ENCODE assay signal across 8 mouse cellular contexts in the genomic region with DNA sequence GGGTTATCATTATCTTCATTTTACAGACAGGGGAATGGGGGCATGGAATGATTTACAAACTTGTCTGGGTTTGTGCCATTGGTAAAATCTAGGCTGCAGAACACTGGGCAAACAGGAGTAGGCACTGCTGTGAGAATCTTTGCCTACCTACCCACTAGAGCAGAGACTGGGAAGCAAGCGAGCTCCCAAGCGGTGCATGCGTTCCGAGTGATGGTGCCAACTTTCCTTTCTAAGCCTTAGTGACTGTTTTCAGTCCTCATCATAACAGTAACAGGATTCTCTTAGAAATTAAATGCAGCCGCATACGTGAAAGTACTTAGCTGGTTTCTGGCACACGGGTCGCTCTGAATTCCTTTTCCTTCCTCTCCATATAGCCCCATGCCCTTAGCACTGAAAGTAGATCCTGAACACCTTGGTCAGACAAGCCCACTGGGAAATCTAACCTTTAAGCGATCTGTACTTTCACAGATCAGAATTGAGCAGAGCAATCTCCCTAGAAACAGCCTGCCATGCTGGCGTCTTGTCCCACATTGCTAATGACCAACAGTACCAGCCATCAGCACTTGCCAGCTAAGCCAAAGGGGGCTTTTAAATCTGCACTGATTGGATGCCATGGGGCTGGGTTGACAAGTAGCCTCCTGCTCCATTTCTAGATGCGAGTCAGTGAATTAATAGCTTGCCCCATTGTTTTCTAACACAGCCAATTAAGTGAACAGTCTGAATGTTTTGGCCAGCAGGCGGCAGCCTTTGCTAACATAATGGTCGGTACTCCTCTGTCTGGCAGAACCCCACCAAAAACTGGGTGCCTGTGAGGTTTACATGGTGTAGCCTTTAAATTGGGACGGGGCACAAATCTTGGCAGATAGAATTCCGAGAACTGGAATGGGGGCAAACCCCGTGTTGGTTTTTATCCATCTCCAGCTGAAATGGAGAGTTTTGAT. TPM values are rescaled to one million over a fixed set of nuclear protein-coding genes. Genes with fewer than 3 reads are reported as not detected.
DNase-seq lines count a peak whose midpoint lies in the region; ATAC-seq lines count a peak whose summit lies in the region.

No protein-coding gene starts in this region.

- intact Hi-C loops in heart, postnatal 10 days (cut with DNase I) = loop anchor here (1.0 to 5.0 kb wide), 3 partner anchors 346 to 539 kb away; a partner anchor contains a TSS

- 34% methylated on average over 16 of the region's 16 CpGs for WGBS in forebrain, embryonic 14.5 days
- 39% methylated on average over 16 of the region's 16 CpGs for WGBS in neural tube, embryonic 15.5 days

- H3K27ac ChIP-seq in forebrain, embryonic 14.5 days (ENCODE audit: low read depth, low read length) = peak overlapping the region; percentile 33; the same call in 1 of the 2 replicates
- peak overlapping the region; percentile 37; the same call in 1 of the 2 replicates for H3K27ac ChIP-seq in neural tube, embryonic 15.5 days (replicated peaks)

- no peaks in the 10 kb centered on the region for H3K27me3 ChIP-seq in forebrain, embryonic 14.5 days (replicated peaks; ENCODE audit: control insufficient read depth, insufficient read depth, low read length)
- no peaks in the 10 kb centered on the region for H3K27me3 ChIP-seq in neural tube, embryonic 15.5 days (replicated peaks)

- H3K4me2 ChIP-seq in forebrain, embryonic 14.5 days (ENCODE audit: low read length) = peak overlapping the region; percentile 41
- H3K4me2 ChIP-seq in neural tube, embryonic 15.5 days = peak overlapping the region; percentile 56

- peak; percentile 94 for ATAC-seq in forebrain, embryonic 14.5 days
- peak; percentile 84 for ATAC-seq in neural tube, embryonic 15.5 days (ENCODE audit: low FRiP score)

- H3K36me3 ChIP-seq in forebrain, embryonic 14.5 days (ENCODE audit: control insufficient read depth, insufficient read depth, low read length) = no peaks in the 10 kb centered on the region
- H3K36me3 ChIP-seq in neural tube, embryonic 15.5 days = no peaks in the 10 kb centered on the region

- peaks cover 15% of the 10 kb centered on the region; the same call in 1 of the 2 replicates for H3K4me1 ChIP-seq in forebrain, embryonic 14.5 days (ENCODE audit: control insufficient read depth, insufficient read depth, low read length)
- peaks cover 20% of the 10 kb centered on the region for H3K4me1 ChIP-seq in neural tube, embryonic 15.5 days

- H3K9ac ChIP-seq in forebrain, embryonic 14.5 days (ENCODE audit: low read length) = peak overlapping the region; percentile 40
- H3K9ac ChIP-seq in neural tube, embryonic 15.5 days (replicated peaks) = peak overlapping the region; percentile 47

- no peaks in the 10 kb centered on the region for H3K9me3 ChIP-seq in forebrain, embryonic 14.5 days (replicated peaks; ENCODE audit: control insufficient read depth, low read length)
- H3K9me3 ChIP-seq in neural tube, embryonic 15.5 days (replicated peaks) = no peaks in the 10 kb centered on the region

- DNase-seq in CD8-positive naive resting alpha-beta T cell, adult 2 months (ENCODE audit: low read depth in 2 of 2, low spot score in 2 of 2) = peak; percentile 57 to 77
- DNase-seq in c-Kit-positive CD71-negative TER-119-negative erythroid progenitor cells, embryonic 14.5 days (ENCODE audit: low read depth) = peak; percentile 62
- peak; percentile 97 for DNase-seq in forebrain, embryonic 14.5 days (ENCODE audit: low spot score)
- DNase-seq in heart, postnatal 10 days = peak; percentile 92 to 96
- peak; percentile 86 to 96 for DNase-seq in kidney, postnatal 36 days
- DNase-seq in lung, adult 18-20 months = peak; percentile 76 to 78
- peak; percentile 94 for DNase-seq in testis, postnatal 10 days (ENCODE audit: low spot score)

- H3K4me3 ChIP-seq in forebrain, embryonic 14.5 days (ENCODE audit: low read depth, low read length) = 0 out of 2 replicates have a peak overlapping the region, but pooled peaks have one; percentile 5
- H3K4me3 ChIP-seq in neural tube, embryonic 15.5 days (replicated peaks) = peak overlapping the region; percentile 26

RNA-seq across cellular contexts. Expression of a gene that starts 21.7 kb away (rescaled TPM):
- polyA plus RNA-seq in forebrain, embryonic 14.5 days (2014; fragmentation: Nextera tagmentation; extraction: Ambion mirVana) = 19.8 and 23.6 TPM in 2 replicates
- 10 to 100 TPM in 1 of 2 experiments, 1 to 10 TPM in 1; 8.1 to 11.8 TPM for total RNA-seq in heart, postnatal 10 days (2021)
- polyA plus RNA-seq in neural tube, embryonic 15.5 days (2015; fragmentation: Nextera tagmentation; extraction: Ambion mirVana) = 26.0 and 33.2 TPM in 2 replicates

RNA-seq across cellular contexts. Expression of a gene that starts 22.5 kb away (rescaled TPM):
- polyA plus RNA-seq in forebrain, embryonic 14.5 days (2014; fragmentation: Nextera tagmentation; extraction: Ambion mirVana) = 14.9 and 16.3 TPM in 2 replicates
- 10 to 100 TPM; 11.7 to 11.9 TPM for total RNA-seq in heart, postnatal 10 days (2021)
- polyA plus RNA-seq in neural tube, embryonic 15.5 days (2015; fragmentation: Nextera tagmentation; extraction: Ambion mirVana) = 17.5 and 18.1 TPM in 2 replicates

RNA-seq across cellular contexts. Expression of a gene that starts 51.2 kb away (rescaled TPM):
- polyA plus RNA-seq in forebrain, embryonic 14.5 days (2014; fragmentation: Nextera tagmentation; extraction: Ambion mirVana) = 30.3 and 36.8 TPM in 2 replicates
- 1 to 10 TPM; 3.1 to 4.7 TPM for total RNA-seq in heart, postnatal 10 days (2021)
- polyA plus RNA-seq in neural tube, embryonic 15.5 days (2015; fragmentation: Nextera tagmentation; extraction: Ambion mirVana) = 18.6 and 21.8 TPM in 2 replicates

Comparison
In these comparisons a context has a peak if more than half of its experiments do, and no peak if none do; other contexts are left out.
1. Peak in every context shown above with its lines: DNase-seq, ATAC-seq, H3K4me3 ChIP-seq and H3K27ac ChIP-seq.